Mouse (Mus musculus): ENCODE results near the gene Taf3. TPM values are rescaled to one million over a fixed set of nuclear protein-coding genes. Genes with fewer than 3 reads are reported as not detected.

Taf3 gene
- polyA plus RNA-seq, 3 experiments from 2014 or later = 12.7 to 19.0 (median 17.6) TPM

- peak; percentile 80 for ATAC-seq
Observed at GRCm38 (mm10) chr2:10010263-10010909, 38.0 kb downstream of the Taf3 start.

GRCm38 (mm10) chr2:10009671-10010254, 38.6 kb downstream of the Taf3 start:
- no peak for ATAC-seq

- no peak for ATAC-seq
Observed at GRCm38 (mm10) chr2:10008593-10008992, 39.8 kb downstream of the Taf3 start.

GRCm38 (mm10) chr2:10004960-10005621, 43.3 kb downstream of the Taf3 start:
- no peak for ATAC-seq

- no peak for ATAC-seq
Observed at GRCm38 (mm10) chr2:10003358-10003757, 45.0 kb downstream of the Taf3 start.

GRCm38 (mm10) chr2:10001591-10001990, 46.8 kb downstream of the Taf3 start:
- no peak for ATAC-seq

GRCm38 (mm10) chr2:9997535-9997934, 50.9 kb downstream of the Taf3 start:
- ATAC-seq = peak; percentile 99

GRCm38 (mm10) chr2:9996111-9996510, 52.3 kb downstream of the Taf3 start:
- no peak for ATAC-seq

- ATAC-seq = no peak
Observed at GRCm38 (mm10) chr2:9990690-9991229, 57.6 kb downstream of the Taf3 start.

- no peak for ATAC-seq
Observed at GRCm38 (mm10) chr2:9989649-9990547, 58.5 kb downstream of the Taf3 start.

GRCm38 (mm10) chr2:9988290-9988689, 60.1 kb downstream of the Taf3 start:
- ATAC-seq = no peak

- ATAC-seq = peak; percentile 100
Observed at GRCm38 (mm10) chr2:9985979-9986447, 62.4 kb downstream of the Taf3 start.

- no peak for ATAC-seq
Observed at GRCm38 (mm10) chr2:9982446-9982845, 66.0 kb downstream of the Taf3 start.

- no peak for ATAC-seq
Observed at GRCm38 (mm10) chr2:9971927-9972326, 76.5 kb downstream of the Taf3 start.

GRCm38 (mm10) chr2:9970579-9970978, 77.8 kb downstream of the Taf3 start:
- no peak for ATAC-seq

GRCm38 (mm10) chr2:9970178-9970577, 78.2 kb downstream of the Taf3 start:
- ATAC-seq = no peak

- ATAC-seq = no peak
Observed at GRCm38 (mm10) chr2:9969734-9970133, 78.7 kb downstream of the Taf3 start.

- no peak for ATAC-seq
Observed at GRCm38 (mm10) chr2:9966634-9967033, 81.8 kb downstream of the Taf3 start.

- no peak for ATAC-seq
Observed at GRCm38 (mm10) chr2:9965608-9966007, 82.8 kb downstream of the Taf3 start.

GRCm38 (mm10) chr2:9962871-9963270, 85.5 kb downstream of the Taf3 start:
- no peak for ATAC-seq

GRCm38 (mm10) chr2:9961708-9962107, 86.7 kb downstream of the Taf3 start:
- ATAC-seq = no peak

- no peak for ATAC-seq
Observed at GRCm38 (mm10) chr2:9958011-9958410, 90.4 kb downstream of the Taf3 start.

- ATAC-seq = no peak
Observed at GRCm38 (mm10) chr2:9956546-9956945, 91.8 kb downstream of the Taf3 start.
